Mouse (Mus musculus) C2C12 (cell line): ENCODE data around the gene Cd47.

Experiments
- CTCF ChIP-seq: IDR thresholded peaks from one replicate; pipeline ENCODE4 v1.5.1; 2011; ENCODE audit not compliant: control insufficient read depth, insufficient read depth, insufficient read length
- FOSL1 ChIP-seq: IDR thresholded peaks from one replicate; pipeline ENCODE4 v1.8.0; 2011; ENCODE audit warnings: mild to moderate bottlenecking, low read length; ENCODE audit not compliant: poor library complexity, insufficient read depth, severe bottlenecking
- MAX ChIP-seq: IDR thresholded peaks from one replicate; pipeline ENCODE4 v1.6.1; 2011; ENCODE audit warnings: mild to moderate bottlenecking, control low read depth
- MYOD1 ChIP-seq: IDR thresholded peaks from one replicate; pipeline ENCODE4 v1.6.1; 2011; ENCODE audit warnings: low read depth; ENCODE audit not compliant: control insufficient read depth, insufficient read length
- MYOG ChIP-seq: IDR thresholded peaks from one replicate; pipeline ENCODE4 v1.6.1; 2011; ENCODE audit not compliant: control insufficient read depth, insufficient read length; ENCODE audit errors: extremely low read depth
- USF1 ChIP-seq: IDR thresholded peaks from one replicate; pipeline ENCODE4 v1.6.1; 2011; ENCODE audit warnings: low read depth, mild to moderate bottlenecking, control low read depth, moderate library complexity

DNA sequence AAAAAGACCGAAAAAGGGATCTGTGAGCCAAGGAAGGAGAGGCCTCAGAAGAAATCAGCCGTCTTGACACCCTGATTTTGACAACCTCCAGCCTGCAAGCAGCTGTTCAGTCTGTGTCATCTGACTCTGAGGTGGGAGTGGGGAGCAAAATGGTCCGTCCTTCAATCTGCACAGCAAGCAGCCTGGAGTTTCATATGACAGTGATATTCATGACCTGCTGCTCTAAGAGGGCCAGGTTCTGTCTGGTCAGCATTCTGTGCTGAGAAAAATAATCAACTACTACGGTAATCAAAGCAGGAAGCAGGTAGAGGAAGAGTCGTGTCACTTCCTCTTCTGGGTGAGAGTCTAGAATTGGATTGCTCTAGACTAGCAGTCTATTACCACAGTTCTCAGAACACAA, 1.1 kb downstream of the Cd47 start:
- TF ChIP-seq CTCF (no peak), MAX (no peak), USF1 (no peak), MYOG (no peak), MYOD1 (no peak), FOSL1 (no peak)
